Mouse (Mus musculus) cortical plate, adult 2 months (tissue): ENCODE measurements at regions not wholly inside any gene's neighbourhood (a gene's known extent, or its start where the extent isn't known, plus 50 kb on each side); places are given as distances from the start of the nearest gene placed in this dataset.

Experiments
- CTCF ChIP-seq: fragments of 200-500 bp; IDR thresholded peaks from 2 replicates; pipeline ENCODE4 v1.5.1; 2011; ENCODE audit warnings: mild to moderate bottlenecking, control low read depth, low read length; ENCODE audit not compliant: insufficient read depth; ENCODE audit errors: extremely low read depth
- POLR2A ChIP-seq: fragments of 200-500 bp; IDR thresholded peaks from 2 replicates; pipeline ENCODE4 v1.6.1; 2011; ENCODE audit warnings: mild to moderate bottlenecking, low read length, control low read depth; ENCODE audit not compliant: insufficient read depth; ENCODE audit errors: extremely low read depth

DNA sequence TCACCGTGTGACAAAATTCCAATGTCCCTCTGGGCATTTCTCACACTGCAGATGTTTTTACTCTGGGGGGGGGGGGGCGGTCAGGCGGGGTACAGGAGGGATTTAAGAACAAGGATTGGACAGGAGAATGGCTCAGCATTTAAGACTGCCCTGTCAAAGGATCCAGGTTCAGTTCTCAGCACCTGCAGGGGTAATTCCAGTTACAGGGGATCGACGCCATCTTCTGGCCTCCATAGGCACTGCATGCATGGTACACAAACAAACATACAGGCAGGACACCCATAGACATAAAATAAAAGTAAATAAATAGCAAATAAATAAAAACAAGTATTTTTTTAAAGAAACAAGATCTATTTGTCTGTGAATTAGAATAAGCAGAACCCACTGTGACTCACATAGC is 383.1 kb upstream of the Arid1b start:
- TF ChIP-seq CTCF (no peak), POLR2A (no peak)
